Mouse (Mus musculus) adrenal gland (tissue): Measurements from ENCODE around the gene Ddx46.
"Not testable (repeated sequence)": the region's sequence is repeated elsewhere in the genome, so short reads cannot be mapped to it uniquely, and the experiment has no call there.

Experiments used
- intact Hi-C: fragments of 180-260 bp; cut with DNase I; formaldehyde crosslinking; loops from one replicate; pipeline ENCODE4 v1.15.1; 2025
- long read RNA-seq, 2 experiments: library from polyadenylated mRNA; unstranded; transcript quantifications; one replicate each; pipeline ENCODE4 v2.0.0; 2020; ENCODE audit warnings: borderline replicate concordance in 1 of 2; ENCODE audit not compliant: insufficient replicate concordance in 1 of 2

Ddx46 gene
- long read RNA-seq, experiment 1, partial matches to known transcripts = 26 of 30 reads
- long read RNA-seq, experiment 1, other reads (novel, unspliced or antisense) = 4 of 30 reads
- long read RNA-seq, experiment 2, partial matches to known transcripts = 40 of 41 reads
- long read RNA-seq, experiment 2, other reads (novel, unspliced or antisense) = 1 of 41 reads

- intact Hi-C loops = no loop called here
Measured at GRCm38 (mm10) chr13:55634639-55635127, at the start of gene Ddx46. Ddx46 (plus strand) TSS chr13:55635027.

- intact Hi-C loops = no loop called here
Measured at GRCm38 (mm10) chr13:55591961-55592490, 42.8 kb upstream of the Ddx46 start.

- intact Hi-C loops = no loop called here
Measured at GRCm38 (mm10) chr13:55592512-55593253, 42.1 kb upstream of the Ddx46 start.

GRCm38 (mm10) chr13:55593254-55593747, 41.5 kb upstream of the Ddx46 start:
- intact Hi-C loops = no loop called here

GRCm38 (mm10) chr13:55595375-55595774, 39.5 kb upstream of the Ddx46 start:
- intact Hi-C loops = no loop called here

- intact Hi-C loops = no loop called here
Measured at GRCm38 (mm10) chr13:55596802-55597201, 38.0 kb upstream of the Ddx46 start.

- intact Hi-C loops = loop anchor here (2.0 to 10.0 kb wide), 2 partner anchors 41 to 125 kb away; partner anchors contain the start of gene Pcbd2
Measured at GRCm38 (mm10) chr13:55599566-55600540, 35.0 kb upstream of the Ddx46 start, which contains the start of gene B4galt7. B4galt7 (plus strand) TSS chr13:55599896.

- intact Hi-C loops = loop anchor here (2.0 to 10.0 kb wide), 2 partner anchors 40 to 124 kb away; partner anchors contain the start of gene Pcbd2
Measured at GRCm38 (mm10) chr13:55600657-55601056, 34.2 kb upstream of the Ddx46 start.

- intact Hi-C loops = loop anchor here (2.0 to 10.0 kb wide), 2 partner anchors 39 to 123 kb away; partner anchors contain the start of gene Pcbd2
Measured at GRCm38 (mm10) chr13:55601611-55602010, 33.2 kb upstream of the Ddx46 start.

- intact Hi-C loops = loop anchor here (10.0 kb wide), 1 partner anchor 120 kb away; the partner anchor contains the start of gene Pcbd2
Measured at GRCm38 (mm10) chr13:55604606-55605005, 30.2 kb upstream of the Ddx46 start.

GRCm38 (mm10) chr13:55606899-55607623, 27.8 kb upstream of the Ddx46 start:
- intact Hi-C loops = loop anchor here (10.0 kb wide), 1 partner anchor 118 kb away; the partner anchor contains the start of gene Pcbd2

- intact Hi-C loops = loop anchor here (10.0 kb wide), 1 partner anchor 117 kb away; the partner anchor contains the start of gene Pcbd2
Measured at GRCm38 (mm10) chr13:55607624-55608006, 27.2 kb upstream of the Ddx46 start.

GRCm38 (mm10) chr13:55611996-55612395, 22.8 kb upstream of the Ddx46 start:
- intact Hi-C loops = no loop called here

- intact Hi-C loops = no loop called here
Measured at GRCm38 (mm10) chr13:55613471-55613870, 21.4 kb upstream of the Ddx46 start.

- intact Hi-C loops = no loop called here
Measured at GRCm38 (mm10) chr13:55619328-55619727, 15.5 kb upstream of the Ddx46 start.

- intact Hi-C loops = no loop called here
Measured at GRCm38 (mm10) chr13:55620275-55620674, 14.6 kb upstream of the Ddx46 start.

GRCm38 (mm10) chr13:55622156-55622648, 12.6 kb upstream of the Ddx46 start:
- intact Hi-C loops = not testable (repeated sequence)

GRCm38 (mm10) chr13:55622649-55623541, 11.9 kb upstream of the Ddx46 start, which contains the start of gene Caml:
Caml (plus strand) TSS chr13:55623005.
- intact Hi-C loops = no loop called here
